In the genomic region with DNA sequence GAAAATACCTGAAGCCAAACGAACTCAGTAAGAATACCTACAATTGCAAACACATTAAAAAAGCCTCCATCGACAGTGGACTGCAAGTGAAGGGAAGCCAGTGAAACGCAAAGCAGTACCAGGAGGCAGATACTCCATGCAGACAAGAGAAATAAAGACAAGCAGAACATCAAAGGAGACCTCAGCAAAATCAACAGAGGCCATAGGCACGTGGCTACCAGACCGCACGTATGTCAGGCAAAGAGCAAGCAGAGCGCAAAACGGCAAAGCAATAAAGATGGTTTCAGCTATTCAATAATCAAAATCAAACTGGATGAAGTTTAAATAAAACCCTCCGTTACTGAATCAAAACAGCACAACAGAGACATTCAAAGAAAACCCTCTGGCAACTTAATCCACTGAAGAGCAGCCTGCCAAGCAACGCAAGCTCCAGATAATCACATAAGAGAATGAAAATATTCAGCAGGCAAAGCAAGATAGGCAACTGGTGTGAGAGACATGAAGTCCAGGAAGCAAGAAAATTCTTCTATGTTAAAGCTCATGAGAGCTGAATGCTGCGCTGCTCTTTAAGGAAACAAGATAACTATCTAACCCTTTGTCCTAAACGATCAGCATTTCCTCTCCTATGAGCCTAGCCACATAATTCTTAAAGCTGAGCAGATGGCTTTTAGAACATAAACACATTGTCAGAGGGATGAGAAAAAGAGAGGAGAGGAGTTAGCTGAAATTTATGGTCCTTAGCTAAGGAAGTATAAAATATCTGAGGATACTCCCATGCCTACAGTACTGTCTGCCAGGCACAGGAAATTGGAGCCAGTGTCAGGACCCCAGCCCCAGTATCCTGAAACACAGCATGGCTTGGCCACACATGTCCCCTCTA, we compare ENCODE assay signal across 13 mouse cellular contexts.
DNase-seq lines count a peak whose midpoint lies in the region; ATAC-seq lines count a peak whose summit lies in the region.
"Had no signal": no experiment of that assay in that cellular context is flagged by ENCODE, and none has a peak within 500 bp of the region (broad histone marks: within the 10 kb centered on the region; RNA-seq: fewer than 3 reads in every experiment).

No protein-coding gene starts in this region.

- H3K4me2 ChIP-seq in embryonic facial prominence, embryonic 11.5 days (ENCODE audit: low read depth, low read length), result no peak overlapping the region
- H3K4me2 ChIP-seq in liver, embryonic 12.5 days, result no peak overlapping the region
- no peak overlapping the region for H3K4me2 ChIP-seq in liver, embryonic 11.5 days
- H3K4me2 ChIP-seq in stomach, embryonic 15.5 days, result no peak overlapping the region

- no peak overlapping the region for H3K9ac ChIP-seq in embryonic facial prominence, embryonic 11.5 days (replicated peaks; ENCODE audit: low read length)
- no peak overlapping the region for H3K9ac ChIP-seq in liver, embryonic 12.5 days
- H3K9ac ChIP-seq in liver, embryonic 11.5 days (ENCODE audit: low read depth, low read length), result no peak overlapping the region
- H3K9ac ChIP-seq in stomach, embryonic 15.5 days, result no peak overlapping the region

- H3K36me3 ChIP-seq in embryonic facial prominence, embryonic 11.5 days (replicated peaks; ENCODE audit: control insufficient read depth, insufficient read depth, low read depth, low read length), result no peaks in the 10 kb centered on the region
- H3K36me3 ChIP-seq in embryonic facial prominence, embryonic 10.5 days (replicated peaks), result no peaks in the 10 kb centered on the region
- H3K36me3 ChIP-seq in liver, embryonic 12.5 days, result no peaks in the 10 kb centered on the region
- no peaks in the 10 kb centered on the region for H3K36me3 ChIP-seq in liver, embryonic 11.5 days (ENCODE audit: control insufficient read depth, insufficient read depth, low read length)
- H3K36me3 ChIP-seq in stomach, embryonic 15.5 days, result no peaks in the 10 kb centered on the region

- no peaks in the 10 kb centered on the region; the same call in 1 of the 2 replicates for H3K4me1 ChIP-seq in embryonic facial prominence, embryonic 11.5 days (ENCODE audit: control insufficient read depth, insufficient read depth, low read length)
- peaks cover 11% of the 10 kb centered on the region for H3K4me1 ChIP-seq in embryonic facial prominence, embryonic 10.5 days
- peaks cover 26% of the 10 kb centered on the region for H3K4me1 ChIP-seq in liver, embryonic 12.5 days
- H3K4me1 ChIP-seq in liver, embryonic 11.5 days (replicated peaks; ENCODE audit: control insufficient read depth, insufficient read depth, low read length), result peaks cover 12% of the 10 kb centered on the region
- no peaks in the 10 kb centered on the region; the same call in 1 of the 2 replicates for H3K4me1 ChIP-seq in stomach, embryonic 15.5 days

- WGBS in embryonic facial prominence, embryonic 11.5 days, result 48% methylated on average over 12 of the region's 12 CpGs
- 58% methylated on average over 12 of the region's 12 CpGs for WGBS in embryonic facial prominence, embryonic 10.5 days
- WGBS in liver, embryonic 12.5 days (ENCODE audit: insufficient replicate concordance), result 44% methylated on average over 12 of the region's 12 CpGs
- 59% methylated on average over 12 of the region's 12 CpGs for WGBS in liver, embryonic 11.5 days
- WGBS in stomach, embryonic 15.5 days, result 40% methylated on average over 12 of the region's 12 CpGs

- no peak for ATAC-seq in embryonic facial prominence, embryonic 11.5 days (replicated peaks; ENCODE audit: insufficient number of reproducible peaks, low FRiP score, low TSS enrichment, low read depth)
- ATAC-seq in liver, embryonic 12.5 days, result no peak
- no peak for ATAC-seq in liver, embryonic 11.5 days (replicated peaks; ENCODE audit: low FRiP score)
- ATAC-seq in stomach, embryonic 15.5 days (ENCODE audit: insufficient read depth, low FRiP score, low read depth), result no peak
- ATAC-seq: hindbrain, embryonic 16.5 days had no signal

- no peaks in the 10 kb centered on the region for H3K27me3 ChIP-seq in embryonic facial prominence, embryonic 11.5 days (ENCODE audit: control insufficient read depth, insufficient read depth, low read length)
- H3K27me3 ChIP-seq in embryonic facial prominence, embryonic 10.5 days (replicated peaks; ENCODE audit: low read depth, poor library complexity, severe bottlenecking), result no peaks in the 10 kb centered on the region
- no peaks in the 10 kb centered on the region for H3K27me3 ChIP-seq in liver, embryonic 12.5 days (replicated peaks)
- H3K27me3 ChIP-seq in liver, embryonic 11.5 days (replicated peaks; ENCODE audit: control insufficient read depth, insufficient read depth, low read length), result no peaks in the 10 kb centered on the region
- no peaks in the 10 kb centered on the region for H3K27me3 ChIP-seq in stomach, embryonic 15.5 days (replicated peaks)

- no peaks in the 10 kb centered on the region for H3K9me3 ChIP-seq in embryonic facial prominence, embryonic 11.5 days (replicated peaks; ENCODE audit: control insufficient read depth, low read length)
- no peaks in the 10 kb centered on the region for H3K9me3 ChIP-seq in embryonic facial prominence, embryonic 10.5 days
- H3K9me3 ChIP-seq in liver, embryonic 12.5 days (replicated peaks), result no peaks in the 10 kb centered on the region
- H3K9me3 ChIP-seq in liver, embryonic 11.5 days (ENCODE audit: control insufficient read depth, low read length), result no peaks in the 10 kb centered on the region
- no peaks in the 10 kb centered on the region for H3K9me3 ChIP-seq in stomach, embryonic 15.5 days

- H3K4me3 ChIP-seq in embryonic facial prominence, embryonic 11.5 days (ENCODE audit: low read depth, low read length), result no peak overlapping the region
- H3K4me3 ChIP-seq in embryonic facial prominence, embryonic 10.5 days, result no peak overlapping the region
- no peak overlapping the region for H3K4me3 ChIP-seq in liver, embryonic 12.5 days
- H3K4me3 ChIP-seq in liver, embryonic 11.5 days (ENCODE audit: low read depth, low read length), result no peak overlapping the region
- H3K4me3 ChIP-seq in stomach, embryonic 15.5 days (replicated peaks), result no peak overlapping the region
- H3K4me3 ChIP-seq: gastrocnemius, adult 2 months; myocyte had no signal

- H3K27ac ChIP-seq in embryonic facial prominence, embryonic 11.5 days (replicated peaks; ENCODE audit: low read depth, low read length), result no peak overlapping the region
- H3K27ac ChIP-seq in embryonic facial prominence, embryonic 10.5 days (replicated peaks), result no peak overlapping the region
- H3K27ac ChIP-seq in liver, embryonic 12.5 days, result 0 out of 2 replicates have a peak overlapping the region, but pooled peaks have one; percentile 0
- H3K27ac ChIP-seq in liver, embryonic 11.5 days (ENCODE audit: low read depth, low read length), result no peak overlapping the region
- H3K27ac ChIP-seq in stomach, embryonic 15.5 days, result peak overlapping the region; percentile 1; the same call in 1 of the 2 replicates
- H3K27ac ChIP-seq: gastrocnemius, adult 2 months had no signal

- peak; percentile 26 for DNase-seq in embryonic facial prominence, embryonic 11.5 days (ENCODE audit: low spot score)
- DNase-seq in embryonic facial prominence, embryonic 10.5 days (ENCODE audit: low spot score), result no peak
- DNase-seq in liver, embryonic 11.5 days (ENCODE audit: low spot score), result no peak
- peak; percentile 3 for DNase-seq in embryo, embryonic 9.5 days (ENCODE audit: extremely low spot score)
- no peak for DNase-seq in retina, embryonic 14.5 days (ENCODE audit: low spot score)
- no peak for DNase-seq in adipocyte (ENCODE audit: low spot score)
- DNase-seq: cerebellum, adult 8-10 months; gastrocnemius, adult 2 months; right cerebral cortex, postnatal 4 days had no signal

Comparison
In these comparisons a context has a peak if more than half of its experiments do, and no peak if none do; other contexts are left out.
1. DNase-seq: peak in embryonic facial prominence, embryonic 11.5 days (single experiment) and embryo, embryonic 9.5 days (single experiment); none in embryonic facial prominence, embryonic 10.5 days (single experiment), liver, embryonic 11.5 days (single experiment), retina, embryonic 14.5 days (single experiment) and adipocyte (single experiment).
2. H3K27ac ChIP-seq: peak in liver, embryonic 12.5 days (single experiment) and stomach, embryonic 15.5 days (single experiment); none in embryonic facial prominence, embryonic 11.5 days (single experiment), embryonic facial prominence, embryonic 10.5 days (single experiment) and liver, embryonic 11.5 days (single experiment).